Mouse (Mus musculus) duodenum, adult 2 months (tissue): ENCODE measurements around the gene Gss. TPM values are rescaled to one million over a fixed set of nuclear protein-coding genes. Genes with fewer than 3 reads are reported as not detected.

Source experiments
- polyA plus RNA-seq: library from polyadenylated mRNA; depleted of rRNA; stranded (reverse); fragments of >200 nt; gene quantifications from 2 replicates; pipeline ENCODE4 v1.2.3, GENCODE M21; 2012; ENCODE audit warnings: low replicate concordance; rRNA removed

The Gss gene
- polyA plus RNA-seq, result 73.2 and 195 TPM in 2 replicates

GRCm38 (mm10) chr2:155592137-155592853 lies at the start of gene Gss:
Gene Gss (minus strand): TSS chr2:155592810.

DNA sequence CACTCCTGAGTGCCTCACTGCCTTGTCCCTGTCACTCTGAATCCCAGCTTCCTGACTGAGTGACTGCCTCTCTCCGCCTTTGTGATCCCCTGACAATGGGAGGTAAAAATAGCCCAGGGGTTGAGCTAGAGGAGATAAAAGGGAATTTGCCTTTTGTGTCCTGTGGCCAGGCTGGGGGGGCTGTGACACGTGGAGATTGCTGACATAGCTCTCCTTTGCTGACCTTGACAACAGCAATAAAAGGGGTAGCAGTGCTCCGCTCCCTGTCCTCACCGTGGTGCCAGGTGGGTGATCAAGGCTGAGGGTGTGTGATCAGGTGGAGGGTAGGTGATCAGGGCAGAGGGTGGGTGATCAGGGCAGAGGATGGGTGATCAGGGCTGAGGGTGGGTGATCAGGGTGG lies 18.4 kb upstream of the Gss start, which contains the start of gene Myh7b:
Gene Myh7b, plus strand, starts transcription at position 235 of the 400 bp plus-strand sequence.

DNA sequence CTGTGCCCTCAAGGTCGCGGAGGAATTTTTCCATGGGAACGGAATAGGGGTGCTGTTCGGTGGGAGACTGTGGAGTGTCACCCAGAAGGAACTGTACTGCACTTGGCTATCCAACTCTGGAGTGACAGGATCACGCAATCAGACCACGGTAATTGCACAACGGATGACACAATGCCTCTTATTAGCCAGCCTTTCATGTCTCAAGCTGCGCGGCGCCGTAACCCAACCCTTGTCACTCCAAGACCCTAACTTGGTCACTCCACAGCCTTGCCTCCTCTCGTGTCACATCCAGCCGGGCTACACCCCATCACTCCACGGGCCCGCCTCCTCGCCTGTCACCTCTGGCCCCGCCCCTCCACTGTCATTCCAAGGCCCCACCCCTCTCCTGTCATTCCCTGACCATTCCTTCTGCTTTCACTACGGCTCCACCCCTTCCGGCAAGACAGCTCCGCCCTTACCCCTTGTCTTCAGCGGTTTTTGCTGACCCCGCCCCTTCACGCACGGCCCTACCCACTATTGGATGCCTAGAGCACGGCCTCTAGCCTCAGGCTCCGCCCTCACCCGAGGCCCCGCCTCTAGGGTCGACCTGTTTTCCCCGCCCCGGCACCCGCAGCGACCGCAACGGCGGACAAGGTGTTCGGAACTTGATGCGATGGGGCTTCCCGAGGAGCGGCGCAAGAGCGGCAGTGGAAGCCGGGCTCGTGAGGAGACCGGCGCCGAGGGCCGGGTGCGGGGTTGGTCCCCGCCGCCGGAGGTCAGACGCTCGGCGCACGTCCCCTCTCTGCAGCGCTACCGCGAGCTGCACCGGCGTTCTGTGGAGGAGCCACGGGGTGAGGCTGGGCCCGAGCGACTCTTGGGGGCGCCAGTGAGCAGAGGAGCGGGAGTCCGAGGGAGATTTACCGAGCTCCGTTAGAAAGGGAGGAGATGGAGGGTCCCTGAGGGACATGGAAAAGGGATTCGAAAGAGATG lies 74.9 kb downstream of the Gss start, which contains the start of the genes Acss2 and Ggt7:
Gene Acss2, plus strand, starts transcription at position 494 of the 969 bp plus-strand sequence.
Gene Ggt7, minus strand, starts transcription at position 783 of the 969 bp plus-strand sequence.

Other genes starting within 250 kb of the Gss start
- gene Pigu, start 235.4 kb downstream of the Gss start, polyA plus RNA-seq, result 15.7 and 18.5 TPM in 2 replicates
- gene Trp53inp2, start 211.8 kb downstream of the Gss start, polyA plus RNA-seq, result 138 and 190 TPM in 2 replicates
- 4.4 and 14.0 TPM in 2 replicates for gene Ncoa6, start 118.9 kb downstream of the Gss start, polyA plus RNA-seq
- 16.0 and 17.6 TPM in 2 replicates for gene Acss2, start 74.9 kb downstream of the Gss start, polyA plus RNA-seq
- gene Ggt7, start 74.6 kb downstream of the Gss start, polyA plus RNA-seq, result 7.9 and 11.8 TPM in 2 replicates
- 0.04 and 0.15 TPM in 2 replicates for gene Myh7b, start 18.4 kb upstream of the Gss start, polyA plus RNA-seq
- gene Trpc4ap, start 99.6 kb upstream of the Gss start, polyA plus RNA-seq, result 105 and 143 TPM in 2 replicates
- 53.3 and 79.7 TPM in 2 replicates for gene Edem2, start 136.7 kb upstream of the Gss start, polyA plus RNA-seq
- not detected in 2 replicates for gene Gm17581, start 143.1 kb upstream of the Gss start, polyA plus RNA-seq
- gene Procr, start 158.3 kb upstream of the Gss start, polyA plus RNA-seq, result 6.9 and 9.3 TPM in 2 replicates
- 0.34 and 0.62 TPM in 2 replicates for gene Mmp24, start 182.5 kb upstream of the Gss start, polyA plus RNA-seq
- 55.5 and 73.0 TPM in 2 replicates for gene BC029722, start 226.6 kb upstream of the Gss start, polyA plus RNA-seq
- 336 and 452 TPM in 2 replicates for gene Eif6, start 234.1 kb upstream of the Gss start, polyA plus RNA-seq
- 0.15 and 1.1 TPM in 2 replicates for gene Fam83c, start 242.0 kb upstream of the Gss start, polyA plus RNA-seq